Mouse (Mus musculus) layer of hippocampus, adult 18-20 months (tissue): ENCODE results near the gene Fbl. TPM values are rescaled to one million over a fixed set of nuclear protein-coding genes. Genes with fewer than 3 reads are reported as not detected.

Experiments
- total RNA-seq, 2 experiments: library from RNA; stranded (reverse); gene quantifications; 2 replicates each; pipeline ENCODE4 v1.2.3; 2021

The Fbl gene
- total RNA-seq, 2 experiments from 2014 or later, result 43.0 to 46.4 TPM

Other genes starting within 250 kb of the Fbl start
- 10 to 100 TPM; 14.8 to 16.7 TPM for gene Zfp974, start 240.2 kb upstream of the Fbl start, total RNA-seq
- gene Zfp780b, start 190.5 kb upstream of the Fbl start, total RNA-seq, result 10 to 100 TPM; 20.1 to 20.3 TPM
- gene Zfp850, start 155.6 kb upstream of the Fbl start, total RNA-seq, result 1 to 10 TPM; 5.4 to 7.0 TPM
- 100 to 1,000 TPM; 124 to 127 TPM for gene Psmc4, start 119.6 kb upstream of the Fbl start, total RNA-seq
- gene Fcgbp, start 98.5 kb upstream of the Fbl start, total RNA-seq, result 1 to 10 TPM; 1.1 to 1.6 TPM
- gene 9530053A07Rik, start 40.2 kb upstream of the Fbl start, total RNA-seq, result under 1 TPM in 1 of 2 experiments, not detected in 1; 0.05 TPM
- 10 to 100 TPM; 41.8 to 43.7 TPM for gene Dyrk1b, start 9.8 kb downstream of the Fbl start, total RNA-seq
- 10 to 100 TPM; 59.3 to 61.3 TPM for gene Eid2, start 98.2 kb downstream of the Fbl start, total RNA-seq
- gene Eid2b, start 108.0 kb downstream of the Fbl start, total RNA-seq, result 10 to 100 TPM; 37.8 to 38.4 TPM
- under 1 TPM in 1 of 2 experiments, not detected in 1; 0.25 TPM for gene Selenov, start 121.5 kb downstream of the Fbl start, total RNA-seq
- 1 to 10 TPM; 2.1 to 2.6 TPM for gene Dll3, start 132.5 kb downstream of the Fbl start, total RNA-seq
- 10 to 100 TPM; 42.4 to 44.3 TPM for gene Timm50, start 142.4 kb downstream of the Fbl start, total RNA-seq
- 100 to 1,000 TPM; 116 to 119 TPM for gene Supt5, start 169.0 kb downstream of the Fbl start, total RNA-seq
- gene Rps16, start 180.9 kb downstream of the Fbl start, total RNA-seq, result 100 to 1,000 TPM; 481 to 546 TPM
- 1 to 10 TPM; 4.8 to 5.1 TPM for gene Plekhg2, start 202.9 kb downstream of the Fbl start, total RNA-seq
- gene Zfp36, start 210.5 kb downstream of the Fbl start, total RNA-seq, result 1 to 10 TPM; 3.5 to 3.7 TPM
- gene Med29, start 223.0 kb downstream of the Fbl start, total RNA-seq, result 10 to 100 TPM; 21.4 to 22.1 TPM
- gene Paf1, start 223.2 kb downstream of the Fbl start, total RNA-seq, result 10 to 100 TPM; 64.9 to 69.3 TPM